Mouse (Mus musculus): Measurements from ENCODE around the gene Gm49368.

GRCm38 (mm10) chr7:128024364-128024763 is 38.1 kb upstream of the Gm49368 start:
- no peak for TF ChIP-seq CTCF (IDR thresholded peaks at IDR 0.05; ENCODE audit: extremely low read depth, insufficient read depth, low read length)
- TF ChIP-seq POLR2A (IDR thresholded peaks at IDR 0.05; ENCODE audit: extremely low read depth, insufficient read depth, low read length), result no peak
